Mouse (Mus musculus) brain, embryonic 14.5 days (tissue): Measurements from ENCODE around the gene Ahcyl1.

Source experiments
- CTCF ChIP-seq: fragments of 200-500 bp; IDR thresholded peaks from 2 replicates; pipeline ENCODE4 v1.5.1; 2012; ENCODE audit warnings: inconsistent platforms, mild to moderate bottlenecking, moderate library complexity, borderline replicate concordance; ENCODE audit not compliant: insufficient read depth, insufficient read length; ENCODE audit errors: extremely low read depth
- POLR2A ChIP-seq: fragments of 200-500 bp; IDR thresholded peaks from 2 replicates; pipeline ENCODE4 v1.6.1; 2012; ENCODE audit warnings: mild to moderate bottlenecking, inconsistent platforms, borderline replicate concordance; ENCODE audit not compliant: poor library complexity, insufficient read depth, insufficient read length, severe bottlenecking; ENCODE audit errors: extremely low read depth

DNA sequence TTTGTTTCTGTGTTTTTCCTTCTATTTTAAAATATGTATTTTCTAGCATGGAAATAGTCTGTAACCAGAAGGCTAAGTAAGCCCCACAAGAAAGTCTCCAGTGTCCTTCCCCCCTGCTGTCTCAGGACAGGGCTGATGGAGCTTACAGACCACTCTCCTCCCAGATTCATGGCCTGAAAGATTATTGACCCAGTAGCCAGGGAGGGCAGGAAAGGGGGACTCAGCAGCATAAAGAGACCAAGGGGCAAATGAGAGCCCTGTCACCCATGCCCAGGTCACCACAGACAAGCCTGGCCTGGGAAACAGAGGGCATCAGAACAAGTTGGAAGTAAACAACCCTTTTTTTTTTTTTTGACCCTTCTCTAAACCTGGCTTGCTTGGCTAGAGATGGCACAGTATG is 45.0 kb upstream of the Ahcyl1 start:
- no peak for TF ChIP-seq POLR2A
- no peak for TF ChIP-seq CTCF
